Mouse (Mus musculus) erythroblast, embryonic 14.5 days (primary cell): ENCODE results near the gene Cib2.

Source experiments
- GATA1 ChIP-seq: IDR thresholded peaks from 2 replicates; pipeline ENCODE4 v1.6.1; 2012; ENCODE audit warnings: low read length, inconsistent platforms, mixed read lengths
- TAL1 ChIP-seq: IDR thresholded peaks from 3 replicates; pipeline ENCODE4 v1.6.1; 2012; ENCODE audit warnings: low read length, inconsistent platforms, mixed read lengths

GRCm38 (mm10) chr9:54537480-54537879 is 22.5 kb downstream of the Cib2 start:
- TF ChIP-seq TAL1 (no peak), GATA1 (no peak)
